Mouse (Mus musculus): ENCODE data around the gene Tnfrsf18. TPM values are rescaled to one million over a fixed set of nuclear protein-coding genes. Genes with fewer than 3 reads are reported as not detected.

The Tnfrsf18 gene
- polyA plus RNA-seq (2012; rRNA removed): 5.0 and 6.4 TPM in 2 replicates

GRCm38 (mm10) chr4:156026013-156026412 lies at the start of gene Tnfrsf18:
TSS of gene Tnfrsf18 (plus strand) at chr4:156026164.

GRCm38 (mm10) chr4:155992241-155992905 lies 33.6 kb upstream of the Tnfrsf18 start, which contains the start of the genes B3galt6 and Sdf4:
TSS of gene B3galt6 (minus strand) at chr4:155992649.
TSS of gene Sdf4 (plus strand) at chr4:155992872.

GRCm38 (mm10) chr4:156013637-156014036 lies 12.3 kb upstream of the Tnfrsf18 start, which contains the start of gene Tnfrsf4:
TSS of gene Tnfrsf4 (plus strand) at chr4:156013843.

GRCm38 (mm10) chr4:156059261-156059660 lies 33.3 kb downstream of the Tnfrsf18 start, which contains the start of gene Ttll10:
TSS of gene Ttll10 (minus strand) at chr4:156059414.

Other genes starting within 250 kb of the Tnfrsf18 start
- gene Tmem88b, start 240.3 kb upstream of the Tnfrsf18 start, polyA plus RNA-seq (2012; rRNA removed): 0.35 and 0.52 TPM in 2 replicates
- not detected in 2 replicates for gene Ankrd65, start 235.7 kb upstream of the Tnfrsf18 start, polyA plus RNA-seq (2012; rRNA removed)
- 46.5 and 51.8 TPM in 2 replicates for gene Mrpl20, start 223.3 kb upstream of the Tnfrsf18 start, polyA plus RNA-seq (2012; rRNA removed)
- 67.5 and 73.1 TPM in 2 replicates for gene Ccnl2, start 213.7 kb upstream of the Tnfrsf18 start, polyA plus RNA-seq (2012; rRNA removed)
- gene Aurkaip1, start 194.9 kb upstream of the Tnfrsf18 start, polyA plus RNA-seq (2012; rRNA removed): 156 and 218 TPM in 2 replicates
- gene Mxra8, start 186.5 kb upstream of the Tnfrsf18 start, polyA plus RNA-seq (2012; rRNA removed): 198 and 240 TPM in 2 replicates
- gene Dvl1, start 178.8 kb upstream of the Tnfrsf18 start, polyA plus RNA-seq (2012; rRNA removed): 158 and 173 TPM in 2 replicates
- 2.1 and 2.5 TPM in 2 replicates for gene Tas1r3, start 162.8 kb upstream of the Tnfrsf18 start, polyA plus RNA-seq (2012; rRNA removed)
- gene Cptp, start 156.7 kb upstream of the Tnfrsf18 start, polyA plus RNA-seq (2012; rRNA removed): 42.9 and 61.8 TPM in 2 replicates
- gene Ints11, start 156.6 kb upstream of the Tnfrsf18 start, polyA plus RNA-seq (2012; rRNA removed): 31.6 and 35.5 TPM in 2 replicates
- 67.3 and 77.5 TPM in 2 replicates for gene Pusl1, start 134.4 kb upstream of the Tnfrsf18 start, polyA plus RNA-seq (2012; rRNA removed)
- 33.5 and 33.9 TPM in 2 replicates for gene Acap3, start 134.3 kb upstream of the Tnfrsf18 start, polyA plus RNA-seq (2012; rRNA removed)
- gene Ube2j2, start 82.3 kb upstream of the Tnfrsf18 start, polyA plus RNA-seq (2012; rRNA removed): 117 and 241 TPM in 2 replicates
- gene C1qtnf12, start 63.8 kb upstream of the Tnfrsf18 start, polyA plus RNA-seq (2012; rRNA removed): 17.3 and 30.6 TPM in 2 replicates
- gene B3galt6, start 33.5 kb upstream of the Tnfrsf18 start, polyA plus RNA-seq (2012; rRNA removed): 9.6 and 10.5 TPM in 2 replicates
- gene Sdf4, start 33.3 kb upstream of the Tnfrsf18 start, polyA plus RNA-seq (2012; rRNA removed): 61.7 and 70.0 TPM in 2 replicates
- 5.3 and 6.2 TPM in 2 replicates for gene Tnfrsf4, start 12.3 kb upstream of the Tnfrsf18 start, polyA plus RNA-seq (2012; rRNA removed)
- 27.0 and 29.4 TPM in 2 replicates for gene Ttll10, start 33.2 kb downstream of the Tnfrsf18 start, polyA plus RNA-seq (2012; rRNA removed)
- gene 9430015G10Rik, start 83.8 kb downstream of the Tnfrsf18 start, polyA plus RNA-seq (2012; rRNA removed): 14.3 and 19.4 TPM in 2 replicates
- gene Rnf223, start 104.3 kb downstream of the Tnfrsf18 start, polyA plus RNA-seq (2012; rRNA removed): 0.47 and 0.79 TPM in 2 replicates
- 54.9 and 60.1 TPM in 2 replicates for gene Agrn, start 171.3 kb downstream of the Tnfrsf18 start, polyA plus RNA-seq (2012; rRNA removed)
- gene Isg15, start 174.7 kb downstream of the Tnfrsf18 start, polyA plus RNA-seq (2012; rRNA removed): 5.8 and 9.0 TPM in 2 replicates
- 1.1 and 1.2 TPM in 2 replicates for gene AW011738, start 177.1 kb downstream of the Tnfrsf18 start, polyA plus RNA-seq (2012; rRNA removed)
- 0.05 and 0.13 TPM in 2 replicates for gene Perm1, start 189.7 kb downstream of the Tnfrsf18 start, polyA plus RNA-seq (2012; rRNA removed)
- gene Plekhn1, start 208.7 kb downstream of the Tnfrsf18 start, polyA plus RNA-seq (2012; rRNA removed): 50.0 and 54.1 TPM in 2 replicates
- 55.0 and 58.5 TPM in 2 replicates for gene Noc2l, start 209.8 kb downstream of the Tnfrsf18 start, polyA plus RNA-seq (2012; rRNA removed)
- gene Samd11, start 229.5 kb downstream of the Tnfrsf18 start, polyA plus RNA-seq (2012; rRNA removed): 0.29 and 1.1 TPM in 2 replicates